Mouse (Mus musculus) liver, embryonic 12.5 days (tissue): Measurements from ENCODE around the gene Olfr134. TPM values are rescaled to one million over a fixed set of nuclear protein-coding genes. Genes with fewer than 3 reads are reported as not detected.
"Not testable (repeated sequence)": the region's sequence is repeated elsewhere in the genome, so short reads cannot be mapped to it uniquely, and the experiment has no call there.

Experiments used
- ATAC-seq: fragments of 200-750 bp; cut with Nextera tagmentation; 2 replicates; pipeline ENCODE4 v1.8.0; 2017; ENCODE audit warnings: moderate number of reproducible peaks, mild to moderate bottlenecking, moderate library complexity
- H3K27ac ChIP-seq: fragments of 300-500 bp; sonication (generic); 2 replicates; pipeline ENCODE4 v1.5.1; 2016; ENCODE audit warnings: mild to moderate bottlenecking
- H3K27me3 ChIP-seq: fragments of 300-500 bp; sonication (generic); replicated peaks from 2 replicates; pipeline ENCODE4 v1.6.1; 2016; ENCODE audit warnings: mild to moderate bottlenecking, moderate library complexity
- H3K36me3 ChIP-seq: fragments of 300-500 bp; sonication (generic); 2 replicates; pipeline ENCODE4 v1.6.1; 2016; ENCODE audit warnings: mild to moderate bottlenecking, moderate library complexity
- H3K4me1 ChIP-seq: fragments of 300-500 bp; sonication (generic); 2 replicates; pipeline ENCODE4 v1.6.1; 2016
- H3K4me2 ChIP-seq: fragments of 300-500 bp; sonication (generic); 2 replicates; pipeline ENCODE4 v1.6.1; 2016; ENCODE audit warnings: mild to moderate bottlenecking, moderate library complexity
- H3K4me3 ChIP-seq: fragments of 300-500 bp; sonication (generic); 2 replicates; pipeline ENCODE4 v1.5.1; 2016; ENCODE audit warnings: mild to moderate bottlenecking, moderate library complexity
- H3K9ac ChIP-seq: fragments of 300-500 bp; sonication (generic); 2 replicates; pipeline ENCODE4 v1.6.1; 2016; ENCODE audit warnings: mild to moderate bottlenecking, moderate library complexity
- H3K9me3 ChIP-seq: fragments of 300-500 bp; sonication (generic); replicated peaks from 2 replicates; pipeline ENCODE4 v1.6.1; 2016; ENCODE audit warnings: mild to moderate bottlenecking, moderate library complexity
- WGBS: fragments of 180-500 bp; shearing (Covaris S2); methylation state at CpG from one replicate; pipeline ENCODE4 v1.1.7; 2016; ENCODE audit not compliant: insufficient replicate concordance; 5-methylcytosine and 5-hydroxymethylcytosine counted together
- polyA plus RNA-seq: library from polyadenylated mRNA; unstranded; fragments of >200 nt; fragmentation: Nextera tagmentation; extraction: Ambion mirVana; gene quantifications from 2 replicates; pipeline ENCODE4 v1.2.1, GENCODE M21; 2016

Olfr134 gene
- polyA plus RNA-seq: not detected in 2 replicates

GRCm38 (mm10) chr17:38171088-38171487, at the start of gene Olfr134:
TSS of gene Olfr134 (plus strand) at chr17:38171388.
- Histone ChIP-seq H3K9ac (no peak within 1 kb of the TSS), H3K27ac (no peak within 1 kb of the TSS), H3K27me3 (no peaks in the 10 kb centered on the region), H3K4me3 (no peak within 1 kb of the TSS), H3K4me1 (no peaks in the 10 kb centered on the region), H3K9me3 (no peaks in the 10 kb centered on the region), H3K4me2 (no peak within 1 kb of the TSS), H3K36me3 (no peaks in the 10 kb centered on the region)
- WGBS: 47% methylated on average over 3 of the region's 3 CpGs
- no peak for ATAC-seq

GRCm38 (mm10) chr17:38124199-38124598, 47.0 kb upstream of the Olfr134 start:
- H3K4me2 ChIP-seq, H3K36me3 ChIP-seq, H3K27ac ChIP-seq, ATAC-seq, H3K4me3 ChIP-seq, H3K9me3 ChIP-seq, H3K27me3 ChIP-seq, H3K4me1 ChIP-seq, H3K9ac ChIP-seq: not testable (repeated sequence)
- WGBS: 52% methylated on average over 1 of the region's 1 CpGs

GRCm38 (mm10) chr17:38125371-38125770, 45.8 kb upstream of the Olfr134 start:
- 56% methylated on average over 3 of the region's 3 CpGs for WGBS
- not testable (repeated sequence) for H3K9me3 ChIP-seq, H3K27me3 ChIP-seq, H3K27ac ChIP-seq, H3K4me2 ChIP-seq, H3K36me3 ChIP-seq, ATAC-seq, H3K9ac ChIP-seq, H3K4me1 ChIP-seq, H3K4me3 ChIP-seq

- Histone ChIP-seq H3K9ac (no peak within 1 kb of the TSS), H3K27ac (no peak within 1 kb of the TSS), H3K4me3 (no peak within 1 kb of the TSS), H3K9me3 (0 out of 2 replicates have a peak, but pooled peaks cover 5% of the 10 kb centered on the region), H3K4me2 (no peak within 1 kb of the TSS), H3K4me1 (no peaks in the 10 kb centered on the region), H3K36me3 (no peaks in the 10 kb centered on the region), H3K27me3 (no peaks in the 10 kb centered on the region)
- WGBS: 32% methylated on average over 1 of the region's 1 CpGs
- no peak for ATAC-seq
Measured at GRCm38 (mm10) chr17:38134426-38134825, 36.8 kb upstream of the Olfr134 start, which contains the start of gene Olfr132. TSS of gene Olfr132 (minus strand) at chr17:38134526.

- no peak for ATAC-seq
- Histone ChIP-seq H3K36me3 (no peaks in the 10 kb centered on the region), H3K27me3 (no peaks in the 10 kb centered on the region), H3K9ac (no peak within 1 kb of the TSS), H3K9me3 (no peaks in the 10 kb centered on the region), H3K27ac (no peak within 1 kb of the TSS), H3K4me3 (no peak within 1 kb of the TSS), H3K4me2 (no peak within 1 kb of the TSS), H3K4me1 (no peaks in the 10 kb centered on the region)
- 55% methylated on average over 2 of the region's 2 CpGs for WGBS
Measured at GRCm38 (mm10) chr17:38144981-38145380, 26.2 kb upstream of the Olfr134 start, which contains the start of gene Olfr133. TSS of gene Olfr133 (plus strand) at chr17:38145281.

GRCm38 (mm10) chr17:38204035-38204434, 32.8 kb downstream of the Olfr134 start, which contains the start of gene Olfr135:
TSS of gene Olfr135 (plus strand) at chr17:38204335.
- whole genome bisulfite sequencing: 71% methylated on average over 1 of the region's 1 CpGs
- no peaks in the 10 kb centered on the region for H3K4me1 ChIP-seq
- 0 out of 2 replicates have a peak, but pooled peaks cover 1% of the 10 kb centered on the region for H3K9me3 ChIP-seq
- H3K27me3 ChIP-seq: no peaks in the 10 kb centered on the region
- H3K36me3 ChIP-seq: no peaks in the 10 kb centered on the region
- no peak within 1 kb of the TSS for H3K9ac ChIP-seq
- no peak for ATAC-seq
- no peak within 1 kb of the TSS for H3K4me3 ChIP-seq
- no peak within 1 kb of the TSS for H3K27ac ChIP-seq
- no peak within 1 kb of the TSS for H3K4me2 ChIP-seq

Other genes with a start within 250 kb of the Olfr134 start
- not detected in 2 replicates for gene Olfr761, start 218.3 kb upstream of the Olfr134 start, polyA plus RNA-seq
- not detected in 2 replicates for gene Olfr129, start 111.3 kb upstream of the Olfr134 start, polyA plus RNA-seq
- gene Olfr130, start 107.5 kb upstream of the Olfr134 start, polyA plus RNA-seq: not detected in 2 replicates
- not detected in 2 replicates for gene Olfr131, start 82.7 kb upstream of the Olfr134 start, polyA plus RNA-seq
- gene Olfr132, start 36.9 kb upstream of the Olfr134 start, polyA plus RNA-seq: not detected in 2 replicates
- not detected in 2 replicates for gene Olfr133, start 26.1 kb upstream of the Olfr134 start, polyA plus RNA-seq
- gene Olfr135, start 32.9 kb downstream of the Olfr134 start, polyA plus RNA-seq: not detected in 2 replicates
- not detected in 2 replicates for gene Olfr138, start 89.6 kb downstream of the Olfr134 start, polyA plus RNA-seq
- not detected in 2 replicates for gene Olfr137, start 136.2 kb downstream of the Olfr134 start, polyA plus RNA-seq
- not detected in 2 replicates for gene Olfr136, start 158.4 kb downstream of the Olfr134 start, polyA plus RNA-seq
- not detected in 2 replicates for gene Esp36, start 248.8 kb downstream of the Olfr134 start, polyA plus RNA-seq